Mouse (Mus musculus) kidney, embryonic 14.5 days (tissue): ENCODE data around the gene Arid4a. TPM values are rescaled to one million over a fixed set of nuclear protein-coding genes. Genes with fewer than 3 reads are reported as not detected.
A peak's percentile ranks its signal among the peaks of the same experiment; 100 is the strongest.
"Not testable (repeated sequence)": the region's sequence is repeated elsewhere in the genome, so short reads cannot be mapped to it uniquely, and the experiment has no call there.

Source experiments
- ATAC-seq: fragments of 200-750 bp; cut with Nextera tagmentation; 2 replicates; pipeline ENCODE4 v1.8.0; 2017; ENCODE audit warnings: moderate number of reproducible peaks, mild to moderate bottlenecking, moderate TSS enrichment, moderate library complexity; ENCODE audit not compliant: low FRiP score, low TSS enrichment
- H3K27ac ChIP-seq: fragments of 300-500 bp; sonication (generic); 2 replicates; pipeline ENCODE4 v1.5.1; 2014; ENCODE audit warnings: low read depth, mild to moderate bottlenecking, low read length, moderate library complexity, mixed read lengths
- H3K27me3 ChIP-seq: fragments of 300-500 bp; sonication (generic); 2 replicates; pipeline ENCODE4 v1.6.1; 2014; ENCODE audit warnings: mild to moderate bottlenecking, low read length; ENCODE audit not compliant: control insufficient read depth, insufficient read depth
- H3K36me3 ChIP-seq: fragments of 300-500 bp; sonication (generic); 2 replicates; pipeline ENCODE4 v1.6.1; 2014; ENCODE audit warnings: low read length, mixed read lengths; ENCODE audit not compliant: control insufficient read depth, insufficient read depth
- H3K4me1 ChIP-seq: fragments of 300-500 bp; sonication (generic); 2 replicates; pipeline ENCODE4 v1.6.1; 2014; ENCODE audit warnings: low read length, mixed read lengths; ENCODE audit not compliant: control insufficient read depth, insufficient read depth
- H3K4me2 ChIP-seq: fragments of 300-500 bp; sonication (generic); replicated peaks from 2 replicates; pipeline ENCODE4 v1.6.1; 2014; ENCODE audit warnings: low read depth, mild to moderate bottlenecking, low read length
- H3K4me3 ChIP-seq: fragments of 300-500 bp; sonication (generic); 2 replicates; pipeline ENCODE4 v1.5.1; 2014; ENCODE audit warnings: mild to moderate bottlenecking, low read length
- H3K9ac ChIP-seq: fragments of 300-500 bp; sonication (generic); 2 replicates; pipeline ENCODE4 v1.6.1; 2014; ENCODE audit warnings: low read depth, mild to moderate bottlenecking, low read length, moderate library complexity
- H3K9me3 ChIP-seq: fragments of 300-500 bp; sonication (generic); 2 replicates; pipeline ENCODE4 v1.6.1; 2016; ENCODE audit warnings: low read length; ENCODE audit not compliant: control insufficient read depth
- WGBS: fragments of 180-500 bp; shearing (Covaris S2); extraction: QIAGEN DNeasy Blood & Tissue Kit; methylation state at CpG from one replicate; pipeline ENCODE4 v1.1.7; 2014; 5-methylcytosine and 5-hydroxymethylcytosine counted together
- polyA plus RNA-seq: library from polyadenylated mRNA; unstranded; fragments of >200 nt; fragmentation: Nextera tagmentation; extraction: Ambion mirVana; gene quantifications from 2 replicates; pipeline ENCODE4 v1.2.1, GENCODE M21; 2014

Gene Arid4a
- polyA plus RNA-seq, 1 experiment from 2014 or later = 37.7 TPM

DNA sequence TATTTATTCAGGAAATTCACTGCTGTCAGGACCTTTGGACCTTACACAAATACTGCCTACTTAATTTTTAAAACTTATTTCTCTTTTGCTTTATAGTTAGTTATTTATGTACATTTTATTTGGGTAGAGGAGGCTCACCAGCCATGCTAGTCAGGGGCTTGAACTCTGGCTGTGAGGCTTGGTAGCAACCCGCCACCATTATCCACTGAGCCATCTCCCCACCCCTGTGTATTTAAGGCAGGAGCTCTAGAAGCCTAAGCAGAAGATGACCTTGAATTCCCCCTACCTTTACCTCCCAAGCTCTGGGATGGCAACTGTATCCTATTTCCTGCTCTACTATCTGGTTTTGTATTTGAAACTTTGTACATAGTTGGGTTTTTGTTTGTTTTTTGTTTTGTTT, 37.7 kb downstream of the Arid4a start:
- Histone ChIP-seq H3K4me1 (0 out of 2 replicates have a peak, but pooled peaks cover 2% of the 10 kb centered on the region), H3K27ac (no peak overlapping the region), H3K27me3 (no peaks in the 10 kb centered on the region), H3K36me3 (peaks cover 11% of the 10 kb centered on the region; the same call in 1 of the 2 replicates), H3K9me3 (no peaks in the 10 kb centered on the region), H3K9ac (no peak overlapping the region), H3K4me3 (no peak overlapping the region), H3K4me2 (no peak overlapping the region)
- no peak for ATAC-seq
- WGBS = 76% methylated on average over 1 of the region's 1 CpGs

DNA sequence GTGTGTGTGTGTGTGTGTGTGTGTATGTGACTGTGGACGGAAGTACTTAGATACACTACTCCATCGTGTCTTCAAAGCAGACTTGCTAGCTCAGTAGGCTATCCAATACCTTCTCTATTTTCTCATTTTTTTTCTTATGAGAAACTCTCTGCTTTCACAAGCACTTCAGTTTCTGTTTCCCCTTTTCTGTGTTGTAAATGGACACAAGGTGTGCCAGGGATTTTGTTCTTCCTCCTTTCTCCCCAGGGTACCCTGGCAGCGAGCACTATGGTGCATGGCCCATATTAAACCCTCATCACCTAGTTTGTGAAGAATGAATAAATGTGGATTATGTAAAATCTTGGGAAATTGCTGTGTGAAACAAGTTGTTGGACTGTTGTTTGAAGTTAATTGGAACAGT, 39.7 kb downstream of the Arid4a start:
- no peak overlapping the region for H3K9ac ChIP-seq
- no peak overlapping the region for H3K4me3 ChIP-seq
- H3K9me3 ChIP-seq = no peaks in the 10 kb centered on the region
- 93% methylated on average over 3 of the region's 3 CpGs for WGBS
- H3K27me3 ChIP-seq = no peaks in the 10 kb centered on the region
- no peak for ATAC-seq
- H3K27ac ChIP-seq = no peak overlapping the region
- peaks cover 7% of the 10 kb centered on the region; the same call in 1 of the 2 replicates for H3K36me3 ChIP-seq
- H3K4me2 ChIP-seq = no peak overlapping the region
- 0 out of 2 replicates have a peak, but pooled peaks cover 2% of the 10 kb centered on the region for H3K4me1 ChIP-seq

DNA sequence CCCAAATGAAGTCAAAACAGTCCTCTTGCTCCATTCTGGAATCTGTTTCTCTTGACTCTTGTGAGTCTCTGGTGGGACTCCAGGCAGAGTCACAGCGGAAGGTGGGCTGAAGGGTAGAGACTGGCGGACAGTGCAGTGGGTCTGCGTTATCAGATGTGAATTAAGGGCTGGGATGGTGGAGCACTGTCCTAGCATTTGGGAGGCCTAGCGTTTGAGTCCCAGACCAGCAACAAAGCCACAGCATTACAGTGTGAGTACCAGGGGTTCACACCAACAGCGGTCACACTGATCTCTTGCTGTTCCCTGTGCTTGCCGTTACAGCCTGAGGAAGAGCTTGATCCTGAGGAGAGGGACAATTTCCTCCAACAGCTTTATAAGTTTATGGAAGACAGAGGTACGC, 44.0 kb downstream of the Arid4a start:
- no peaks in the 10 kb centered on the region for H3K4me1 ChIP-seq
- H3K27ac ChIP-seq = no peak overlapping the region
- peaks cover 35% of the 10 kb centered on the region for H3K36me3 ChIP-seq
- no peak overlapping the region for H3K4me3 ChIP-seq
- ATAC-seq = no peak
- WGBS = 93% methylated on average over 7 of the region's 7 CpGs
- no peaks in the 10 kb centered on the region for H3K27me3 ChIP-seq
- no peak overlapping the region for H3K9ac ChIP-seq
- no peak overlapping the region for H3K4me2 ChIP-seq
- H3K9me3 ChIP-seq = no peaks in the 10 kb centered on the region

DNA sequence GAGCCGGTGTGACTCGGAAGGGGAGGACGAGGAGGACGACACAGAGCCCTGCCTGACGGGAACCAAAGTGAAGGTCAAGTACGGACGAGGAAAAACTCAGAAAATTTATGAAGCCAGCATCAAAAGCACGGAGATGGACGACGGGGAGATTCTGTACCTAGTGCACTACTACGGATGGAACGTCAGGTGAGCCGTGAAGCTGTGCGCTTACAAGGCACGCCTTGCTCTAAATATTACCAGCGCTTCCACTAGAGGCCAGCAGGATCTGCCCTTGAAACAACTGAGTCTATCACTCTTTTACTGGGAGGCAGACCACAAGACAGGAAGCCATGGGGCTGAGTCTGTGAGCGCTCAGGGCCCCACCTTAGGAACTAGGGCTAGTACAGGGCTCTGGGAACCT, 54.1 kb downstream of the Arid4a start:
- Histone ChIP-seq H3K4me3 (no peak overlapping the region), H3K27ac (no peak overlapping the region), H3K9me3 (no peaks in the 10 kb centered on the region), H3K4me1 (no peaks in the 10 kb centered on the region), H3K9ac (no peak overlapping the region), H3K4me2 (no peak overlapping the region), H3K27me3 (no peaks in the 10 kb centered on the region), H3K36me3 (peaks cover 67% of the 10 kb centered on the region)
- ATAC-seq = no peak
- WGBS = 89% methylated on average over 17 of the region's 17 CpGs

DNA sequence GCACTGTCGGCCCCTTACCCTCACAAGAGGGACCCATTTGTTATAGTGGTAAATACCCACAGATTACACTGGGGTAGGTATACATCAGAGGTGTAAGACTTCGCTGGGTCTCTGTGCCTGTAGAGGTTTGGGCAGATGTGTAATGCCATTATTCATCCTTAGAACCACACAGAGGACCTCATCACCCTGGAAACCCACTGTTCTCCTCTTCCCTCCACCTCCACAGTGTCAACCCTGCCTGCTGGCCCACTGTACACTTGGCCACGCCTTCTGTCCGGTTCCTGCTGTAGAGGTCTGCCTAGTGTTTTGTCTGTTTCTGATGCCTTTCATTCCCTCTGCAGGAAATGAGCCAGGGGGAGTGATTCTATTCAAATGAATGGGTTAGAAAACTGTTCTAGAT, 56.3 kb downstream of the Arid4a start:
- Histone ChIP-seq H3K9ac (no peak overlapping the region), H3K9me3 (no peaks in the 10 kb centered on the region), H3K27ac (no peak overlapping the region), H3K4me3 (no peak overlapping the region), H3K4me1 (no peaks in the 10 kb centered on the region), H3K27me3 (no peaks in the 10 kb centered on the region), H3K36me3 (peaks cover 83% of the 10 kb centered on the region), H3K4me2 (no peak overlapping the region)
- no peak for ATAC-seq
- 90% methylated on average over 4 of the region's 4 CpGs for WGBS

DNA sequence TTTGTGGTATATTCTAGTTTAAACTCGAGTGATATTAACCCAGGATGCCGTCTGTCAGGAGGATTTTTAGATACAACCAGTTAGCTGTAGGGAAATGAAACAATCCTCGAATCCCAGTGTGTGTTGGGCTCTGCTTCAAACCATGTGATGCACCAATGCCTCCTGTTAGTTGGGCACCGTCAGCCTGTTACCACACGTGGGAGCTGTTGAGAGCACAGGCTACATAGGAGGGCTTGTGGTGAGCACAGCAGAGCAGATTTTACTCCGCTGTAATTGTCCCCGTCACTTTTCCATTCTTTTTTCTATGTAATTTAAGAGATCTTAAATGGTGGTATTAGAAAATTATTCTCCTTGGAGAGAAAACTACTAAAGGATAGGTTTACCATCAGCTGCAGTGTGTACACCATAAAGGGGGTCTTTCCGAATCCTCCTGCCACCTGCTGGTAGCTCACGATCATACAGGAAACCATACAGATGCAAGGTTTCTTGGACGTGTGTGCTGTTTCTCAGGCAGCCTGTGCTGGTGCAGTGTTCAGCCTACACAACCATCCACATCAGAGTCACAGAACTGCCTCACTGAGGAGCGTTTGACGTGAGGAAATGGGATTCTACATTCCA, 57.4 kb downstream of the Arid4a start:
- peaks cover 72% of the 10 kb centered on the region for H3K36me3 ChIP-seq
- H3K4me3 ChIP-seq = no peak overlapping the region
- ATAC-seq = peak; percentile 72; the same call in 1 of the 2 replicates
- 66% methylated on average over 12 of the region's 12 CpGs for WGBS
- no peak overlapping the region for H3K27ac ChIP-seq
- H3K4me2 ChIP-seq = no peak overlapping the region
- no peaks in the 10 kb centered on the region for H3K27me3 ChIP-seq
- H3K4me1 ChIP-seq = no peaks in the 10 kb centered on the region
- H3K9me3 ChIP-seq = no peaks in the 10 kb centered on the region
- no peak overlapping the region for H3K9ac ChIP-seq

DNA sequence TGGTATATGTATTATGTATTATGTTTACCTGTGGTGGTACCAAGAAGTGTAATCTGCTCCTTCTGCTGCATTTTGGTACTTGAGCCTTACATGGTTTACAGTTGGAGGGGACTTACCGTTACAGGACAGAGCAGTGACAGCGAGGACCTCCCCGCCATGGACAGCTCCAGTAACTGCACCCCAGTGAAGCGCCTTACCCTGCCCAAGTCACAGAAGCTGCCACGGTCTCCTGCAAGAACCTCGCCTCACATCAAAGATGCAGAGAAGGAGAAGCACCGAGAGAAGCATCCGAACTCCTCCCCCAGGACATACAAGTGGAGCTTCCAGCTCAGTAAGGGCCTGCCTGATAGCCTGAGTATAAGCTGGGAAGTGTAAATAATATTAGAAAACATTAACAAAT, 70.5 kb downstream of the Arid4a start:
- 88% methylated on average over 8 of the region's 8 CpGs for WGBS
- Histone ChIP-seq H3K4me2 (no peak overlapping the region), H3K9ac (no peak overlapping the region)

DNA sequence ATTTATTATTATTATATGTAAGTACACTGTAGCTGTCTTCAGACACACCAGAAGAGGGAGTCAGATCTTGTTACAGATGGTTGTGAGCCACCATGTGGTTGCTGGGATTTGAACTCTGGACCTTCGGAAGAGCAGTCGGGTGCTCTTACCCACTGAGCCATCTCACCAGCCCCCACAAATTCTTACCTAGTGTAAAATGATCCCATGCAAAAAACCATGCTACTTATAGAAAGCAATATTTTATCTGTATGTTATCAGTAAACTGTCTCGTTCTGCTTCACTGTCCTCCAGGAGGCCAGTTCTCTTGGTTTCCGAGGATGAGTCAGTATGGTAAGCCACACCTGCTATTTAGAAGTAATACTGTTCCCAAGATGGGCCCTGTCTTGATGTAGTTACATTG, 88.5 kb downstream of the Arid4a start:
- not testable (repeated sequence) for H3K27me3 ChIP-seq, ATAC-seq, H3K36me3 ChIP-seq, H3K4me1 ChIP-seq, H3K4me2 ChIP-seq, H3K9me3 ChIP-seq, H3K27ac ChIP-seq, H3K4me3 ChIP-seq, H3K9ac ChIP-seq
- WGBS = 83% methylated on average over 4 of the region's 4 CpGs

More for the DNA sequence above, 70.5 kb downstream of the Arid4a start:
- no peak overlapping the region for H3K27ac ChIP-seq
- no peaks in the 10 kb centered on the region for H3K9me3 ChIP-seq
- peaks cover 19% of the 10 kb centered on the region; the same call in 1 of the 2 replicates for H3K36me3 ChIP-seq
- H3K27me3 ChIP-seq = no peaks in the 10 kb centered on the region
- no peak overlapping the region for H3K4me3 ChIP-seq
- no peak for ATAC-seq
- no peaks in the 10 kb centered on the region for H3K4me1 ChIP-seq

DNA sequence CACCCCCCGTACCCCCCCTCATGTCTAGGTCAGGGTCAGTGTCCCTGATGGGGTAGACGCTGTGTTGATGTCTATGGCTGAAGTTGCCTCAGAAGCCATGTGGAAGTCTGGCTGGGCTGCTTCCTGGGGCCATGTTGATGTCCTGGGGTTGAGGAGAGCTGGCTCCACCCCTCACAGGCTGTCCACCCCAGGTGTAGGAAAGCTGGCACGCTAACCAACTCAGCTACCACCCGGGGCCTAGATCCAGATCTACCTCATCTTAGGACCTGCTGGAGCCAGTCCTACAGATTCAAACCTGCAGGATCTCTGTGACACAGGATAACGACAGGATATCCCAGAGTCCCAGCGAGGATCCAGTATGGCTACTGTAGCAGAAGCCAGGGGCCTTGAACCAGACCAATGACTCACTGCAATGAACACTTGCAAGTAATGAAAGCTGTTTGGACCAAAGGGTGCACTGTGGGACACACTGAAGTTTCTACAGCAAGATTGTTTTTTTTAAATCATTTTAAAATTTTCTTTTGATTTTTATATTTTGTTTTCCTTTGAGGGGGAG, 91.5 kb downstream of the Arid4a start:
- no peak for ATAC-seq
- WGBS = 86% methylated on average over 6 of the region's 6 CpGs
- Histone ChIP-seq H3K4me3 (no peak overlapping the region), H3K9me3 (no peaks in the 10 kb centered on the region), H3K36me3 (no peaks in the 10 kb centered on the region), H3K27me3 (no peaks in the 10 kb centered on the region), H3K27ac (no peak overlapping the region), H3K9ac (no peak overlapping the region), H3K4me1 (no peaks in the 10 kb centered on the region), H3K4me2 (no peak overlapping the region)
